Mouse (Mus musculus) left cerebral cortex, adult 9 months (tissue): Measurements from ENCODE around the gene Syngr4.
"Not testable (repeated sequence)": the region's sequence is repeated elsewhere in the genome, so short reads cannot be mapped to it uniquely, and the experiment has no call there.

ENCODE experiments used
- DNase-seq, 2 experiments: peaks; one replicate each; pipeline ENCODE4 v3.0.0; 2022; ENCODE audit warnings: low spot score in 2 of 2

The Syngr4 gene

DNA sequence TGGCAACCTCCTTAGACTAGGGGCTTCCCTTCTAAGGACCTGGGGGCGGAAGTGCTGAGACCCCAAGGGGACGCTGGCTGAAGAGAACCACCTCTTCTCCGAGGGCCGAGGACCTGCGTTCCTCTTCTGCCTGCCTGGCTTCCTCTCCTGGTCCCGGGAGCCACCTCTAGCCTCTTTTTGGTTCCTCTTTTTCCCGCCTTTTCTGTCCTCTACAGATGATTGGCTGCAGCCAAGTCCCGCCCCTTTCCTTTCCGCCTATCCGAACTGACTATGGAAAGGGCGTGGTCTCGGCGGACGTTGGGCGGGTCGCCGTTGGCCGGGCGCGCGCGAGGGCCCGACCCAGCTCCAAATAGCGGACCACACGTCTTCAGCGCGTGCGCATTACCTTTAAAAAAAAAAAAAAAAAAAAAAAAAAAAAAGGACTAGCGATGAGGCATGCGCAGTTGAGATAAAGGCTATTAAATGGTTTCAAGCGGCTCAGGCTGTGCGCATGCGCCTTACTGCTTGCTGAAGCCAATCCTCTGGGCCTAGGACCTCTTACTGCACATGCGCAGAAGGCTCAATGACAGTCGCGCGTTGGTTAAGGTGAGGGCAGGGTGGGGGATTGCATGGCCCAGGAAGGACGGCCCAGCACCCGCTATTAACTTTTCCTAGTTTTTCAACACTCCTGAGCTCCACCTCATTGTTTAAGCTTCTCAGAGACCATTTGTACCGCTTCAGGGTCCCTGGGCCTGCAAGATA lies at the start of gene Syngr4, which contains the start of gene Tmem143:
TSS of gene Syngr4 (minus strand) at position 198 of the 741 bp plus-strand sequence.
TSS of gene Tmem143 (plus strand) at position 425 of the 741 bp plus-strand sequence.
- DNase-seq: peak; percentile 94 to 97

DNA sequence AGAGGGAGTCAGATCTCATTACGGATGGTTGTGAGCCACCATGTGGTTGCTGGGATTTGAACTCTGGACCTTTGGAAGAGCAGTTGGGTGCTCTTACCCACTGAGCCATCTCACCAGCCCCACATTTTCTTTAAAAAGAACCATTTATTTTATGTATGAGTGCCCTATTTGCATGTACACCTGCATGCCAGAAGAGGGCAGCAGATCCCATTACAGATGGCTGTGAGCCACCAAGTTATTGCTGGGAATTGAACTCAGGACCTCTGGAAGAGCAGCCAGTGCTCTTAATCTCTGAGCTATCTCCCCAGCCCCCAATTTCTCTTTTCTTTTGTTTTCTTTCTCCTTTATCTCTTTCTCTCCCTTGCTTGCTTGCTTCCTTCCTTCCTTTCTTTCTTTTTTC lies 46.8 kb upstream of the Syngr4 start:
- not testable (repeated sequence) for DNase-seq

DNA sequence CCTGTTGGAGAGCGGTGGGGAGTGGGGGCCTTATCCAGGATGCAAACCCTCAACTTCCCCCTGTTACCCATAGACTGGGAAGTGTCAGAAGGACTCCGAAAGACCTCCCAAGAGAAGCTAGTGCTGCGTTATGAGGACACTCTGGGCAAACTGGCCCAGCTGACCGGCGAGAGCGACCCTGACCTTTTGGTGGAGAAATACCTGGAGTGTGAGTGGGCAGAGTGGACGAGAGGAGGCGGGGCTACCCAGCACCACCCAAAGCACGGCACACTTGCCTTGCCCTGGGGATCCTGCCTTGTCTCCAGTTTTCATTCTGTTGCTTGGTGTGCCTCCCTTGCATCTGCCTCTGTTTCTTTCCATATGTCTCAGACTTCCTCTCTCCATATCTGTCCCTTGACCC lies 45.5 kb upstream of the Syngr4 start:
- DNase-seq: no peak

DNA sequence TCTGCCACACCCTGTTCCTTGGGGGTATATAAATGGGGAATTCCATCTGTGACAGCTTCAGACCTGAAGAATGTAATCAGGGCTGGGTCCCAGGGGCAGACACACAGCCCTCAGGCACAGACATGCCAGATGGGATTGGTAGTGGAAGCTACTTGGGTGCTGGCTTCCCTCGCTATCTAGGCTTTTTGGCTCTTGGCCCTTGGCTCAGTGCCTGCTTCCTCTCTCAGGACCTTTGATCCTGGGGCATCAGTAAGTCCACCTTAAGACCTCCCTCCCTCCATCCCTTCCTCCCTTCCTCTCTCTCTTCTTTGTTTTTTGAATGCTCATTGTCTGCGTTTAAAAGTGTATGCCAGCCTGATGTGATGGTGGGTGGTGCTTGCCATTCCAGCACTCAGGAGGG lies 43.3 kb upstream of the Syngr4 start:
- DNase-seq: no peak

DNA sequence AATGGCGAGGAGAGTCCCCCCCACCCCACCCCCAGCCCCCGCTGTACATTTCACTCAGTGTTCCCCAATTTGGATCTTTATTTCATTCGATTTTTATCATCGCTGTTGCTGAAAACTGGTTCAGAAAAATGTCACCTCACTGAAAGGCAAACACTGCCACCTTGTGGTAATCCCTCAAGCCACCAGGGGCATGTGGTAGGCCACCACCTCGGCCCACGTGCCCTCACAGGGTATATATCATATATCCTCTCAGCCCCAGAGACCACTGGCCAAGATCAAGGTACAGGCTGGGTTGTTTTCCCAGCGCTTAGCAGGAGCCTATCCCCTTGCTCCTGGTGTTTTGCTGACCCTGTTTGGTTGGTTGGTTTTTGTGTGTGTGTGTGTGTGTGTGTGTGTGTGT lies 38.6 kb upstream of the Syngr4 start:
- peak in 1 of 2 experiments; percentile 55 for DNase-seq

DNA sequence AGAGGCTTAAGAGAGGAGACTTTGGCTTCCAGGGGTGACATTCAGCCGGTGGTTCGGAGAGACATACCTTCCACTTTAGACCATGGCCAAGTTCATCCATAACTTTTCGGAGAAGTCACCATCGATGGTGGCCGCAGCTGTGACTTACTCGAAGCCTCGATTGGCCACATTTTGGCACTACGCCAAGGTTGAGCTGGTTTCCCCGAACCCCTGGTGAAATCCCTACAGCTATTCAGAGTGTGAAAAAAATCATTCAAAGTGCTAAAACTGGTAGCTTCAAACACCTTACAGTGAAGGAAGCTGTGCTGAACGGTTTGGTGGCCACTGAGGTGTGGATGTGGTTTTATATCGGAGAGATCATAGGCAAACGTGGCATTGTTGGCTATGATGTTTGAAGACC lies 37.3 kb upstream of the Syngr4 start:
- DNase-seq: not testable (repeated sequence)

DNA sequence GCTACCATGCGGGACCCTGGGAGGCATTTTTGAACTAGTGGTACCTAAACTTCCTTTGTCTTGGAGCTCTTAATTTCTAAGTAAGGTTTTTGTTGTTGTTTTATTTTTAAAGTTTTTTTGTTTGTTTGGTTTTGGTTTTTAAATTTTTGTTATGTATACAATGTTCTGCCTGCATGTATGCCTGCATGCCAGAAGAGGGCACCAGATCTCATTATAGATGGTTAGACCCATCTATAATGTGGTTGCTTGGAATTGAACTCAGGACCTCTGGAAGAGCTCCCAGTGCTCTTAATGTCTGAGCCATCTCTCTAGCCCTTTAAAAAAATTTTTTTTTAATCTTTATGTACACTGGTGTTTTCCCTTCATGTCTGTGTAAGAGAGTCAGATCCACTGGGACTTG lies 33.2 kb upstream of the Syngr4 start:
- no peak for DNase-seq

DNA sequence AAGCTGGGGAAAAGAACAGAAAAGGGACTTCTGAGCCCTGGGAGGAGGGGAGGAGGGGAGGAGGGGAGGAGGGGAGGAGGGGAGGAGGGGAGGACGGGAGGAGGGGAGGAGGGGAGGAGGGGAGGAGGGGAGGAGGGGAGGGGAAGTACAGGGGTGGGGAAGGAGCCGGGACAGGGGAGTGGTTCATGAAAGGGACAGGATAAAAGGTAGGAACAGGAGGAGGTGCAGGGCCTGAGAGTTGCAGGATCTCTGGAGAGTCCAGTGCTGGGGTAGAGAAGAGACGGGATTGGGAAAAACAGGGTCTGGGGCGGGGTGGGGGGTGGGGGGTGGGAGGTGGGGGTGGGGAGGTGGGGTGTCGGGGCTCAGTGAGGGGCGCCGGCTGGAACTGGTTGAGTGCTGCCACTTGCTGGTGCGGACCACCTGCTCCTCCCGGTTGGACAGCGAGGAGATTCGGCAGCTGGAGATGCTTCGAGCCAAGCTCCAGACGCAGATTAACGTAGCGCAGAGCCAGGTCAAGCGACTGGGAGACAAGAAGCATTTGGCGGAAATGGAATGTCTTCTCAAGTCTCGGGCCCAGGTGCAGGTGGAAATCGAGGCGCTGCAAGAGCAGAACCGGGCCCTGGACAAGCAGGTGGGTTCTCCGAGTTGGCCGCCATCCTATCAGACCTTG lies 32.2 kb upstream of the Syngr4 start:
- DNase-seq: no peak

DNA sequence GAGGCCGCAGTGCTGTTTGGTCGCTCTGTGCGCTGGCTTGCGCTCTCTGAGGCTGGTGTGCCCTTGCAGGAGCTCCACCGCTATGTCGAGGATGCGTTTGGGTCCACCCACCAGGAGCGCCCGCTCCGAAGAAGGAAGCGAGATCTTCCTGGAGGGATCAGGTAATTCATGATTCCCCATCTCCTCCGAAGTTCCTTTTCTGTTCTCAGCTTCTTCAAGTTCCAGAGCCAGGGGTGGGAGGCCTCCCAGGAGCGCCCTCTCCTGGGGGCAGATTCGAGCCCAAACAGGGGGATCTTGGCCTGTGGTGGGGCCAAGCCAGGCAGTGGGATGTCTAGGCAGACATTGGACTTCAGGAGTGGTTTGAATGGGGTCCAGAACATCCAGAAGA lies 27.9 kb upstream of the Syngr4 start:
- no peak for DNase-seq

DNA sequence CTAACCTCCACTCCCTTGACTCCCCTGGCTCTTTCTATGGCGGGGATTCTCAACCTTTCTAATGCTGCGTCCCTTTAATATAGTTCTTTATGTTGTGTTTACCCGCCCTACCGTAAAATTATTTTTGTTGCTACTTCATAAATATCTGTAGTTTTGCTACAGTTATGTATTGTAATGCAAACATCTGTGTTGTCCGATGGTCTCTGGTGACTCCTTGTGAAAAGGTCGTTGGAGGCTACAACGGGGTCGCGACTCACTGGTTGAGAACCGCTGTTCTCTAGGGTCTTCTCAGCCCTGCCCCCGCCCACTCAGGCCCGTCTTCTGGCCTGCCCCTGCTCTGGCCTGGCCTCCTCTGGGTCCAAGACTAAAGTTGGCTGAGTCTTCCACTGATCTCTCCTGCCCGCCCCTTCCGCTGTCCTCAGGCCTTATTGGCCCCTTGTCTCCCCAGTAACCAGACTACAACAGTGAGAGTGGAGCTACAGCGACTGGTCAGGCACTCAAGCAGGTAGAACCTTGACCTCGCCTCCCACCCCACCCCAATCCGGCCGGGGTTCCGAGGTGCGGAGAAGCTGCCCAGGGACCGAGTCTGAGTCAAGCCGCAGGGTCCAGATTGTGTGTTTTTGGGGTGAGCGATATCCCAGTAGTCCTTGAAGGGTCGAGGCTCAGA lies 27.4 kb upstream of the Syngr4 start, which contains the start of gene Ccdc114:
TSS of gene Ccdc114 (plus strand) at position 311 of the 667 bp plus-strand sequence.
- DNase-seq: peak in 1 of 2 experiments; percentile 36

DNA sequence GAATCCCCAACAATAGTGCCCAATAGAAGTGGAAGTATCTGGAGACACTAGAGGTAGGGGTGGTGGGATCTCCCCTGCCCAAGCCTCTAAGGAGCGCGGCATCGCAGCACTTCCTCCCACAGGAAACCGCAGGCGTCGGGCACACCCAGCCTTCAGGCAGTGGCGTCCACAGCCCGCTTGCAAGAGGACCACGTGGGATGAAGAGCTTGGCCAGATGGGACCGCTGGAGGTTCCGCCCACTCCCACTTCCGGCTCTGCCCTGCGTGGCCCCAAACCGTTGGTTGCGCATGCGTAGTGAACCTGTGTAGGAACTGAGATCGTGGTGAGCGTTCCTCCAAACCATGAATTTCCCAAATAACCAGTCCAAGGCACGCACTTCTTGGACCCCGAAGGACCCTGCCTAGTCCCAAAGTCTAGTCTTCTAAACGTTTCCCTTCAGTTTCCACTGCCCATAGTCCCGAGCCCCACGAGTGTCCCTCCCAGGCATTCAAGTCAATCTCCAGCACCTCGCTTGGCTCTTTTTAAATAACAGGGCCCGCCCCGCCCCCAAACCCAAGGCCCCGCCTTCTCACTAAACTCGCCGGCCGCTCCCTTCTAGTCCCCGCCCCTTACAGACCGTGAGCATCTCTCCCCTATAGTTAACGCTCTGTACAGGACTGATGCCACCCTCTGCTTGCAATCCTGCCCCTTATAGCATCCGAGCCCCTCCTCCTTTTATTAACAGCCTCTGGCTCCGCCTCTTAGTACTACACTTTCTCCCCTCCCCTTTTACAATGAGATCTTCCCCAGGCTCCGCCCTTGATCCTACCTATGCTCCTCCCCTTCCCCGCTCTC lies 26.6 kb upstream of the Syngr4 start:
- DNase-seq: peak; percentile 89 to 96

DNA sequence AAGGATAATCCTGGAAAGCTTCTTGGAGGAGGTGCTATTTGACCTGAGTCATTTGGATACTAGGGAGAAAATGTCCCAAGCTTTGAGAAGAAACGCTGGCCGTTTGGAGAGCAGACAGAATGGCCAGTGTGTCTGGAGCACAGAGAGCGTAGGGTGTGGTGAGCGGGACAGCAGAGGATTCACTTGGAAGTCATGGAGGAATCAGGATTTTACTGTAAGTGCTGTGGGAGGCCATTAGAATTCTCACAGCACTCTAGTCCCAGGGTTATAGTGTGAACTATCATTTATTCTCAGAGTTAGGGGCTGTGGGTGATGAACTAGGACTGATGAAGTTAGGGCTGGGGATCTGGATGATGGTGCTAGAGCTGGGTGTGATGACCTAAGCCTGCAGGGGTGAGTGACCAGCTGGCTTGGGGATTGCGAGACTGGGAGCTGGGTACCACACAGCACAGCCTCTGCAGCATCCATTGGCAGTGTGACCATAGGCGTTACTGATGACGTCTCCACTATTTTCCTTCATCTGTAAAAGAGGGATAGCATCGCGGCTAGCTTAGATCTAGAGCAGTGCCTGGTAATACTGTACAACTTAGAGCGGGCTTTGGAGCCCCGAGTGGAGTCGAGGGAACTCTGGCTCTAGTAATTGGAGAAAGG lies 25.6 kb upstream of the Syngr4 start:
- DNase-seq: no peak

DNA sequence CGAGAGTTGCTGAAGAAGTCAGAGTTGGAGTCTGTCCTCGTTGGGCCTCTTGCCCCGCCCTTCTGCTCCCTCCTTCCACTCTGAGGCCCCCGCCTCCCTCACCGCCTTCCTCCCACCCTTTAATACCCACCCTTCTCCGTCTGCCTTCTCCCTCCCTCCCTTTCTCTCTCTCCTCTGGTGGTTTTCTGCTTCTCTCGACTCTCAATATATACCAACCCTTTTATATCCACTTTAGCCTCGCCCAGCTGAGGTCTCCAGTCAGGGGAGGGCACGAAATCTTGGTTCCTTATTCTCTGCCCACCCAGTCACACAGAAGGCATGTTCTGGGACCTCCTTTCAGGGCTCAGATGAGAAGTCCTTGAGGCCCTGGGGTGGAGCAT lies 24.7 kb upstream of the Syngr4 start, which contains the start of gene Emp3:
TSS of gene Emp3 (minus strand) at position 163 of the 380 bp plus-strand sequence.
- no peak for DNase-seq

DNA sequence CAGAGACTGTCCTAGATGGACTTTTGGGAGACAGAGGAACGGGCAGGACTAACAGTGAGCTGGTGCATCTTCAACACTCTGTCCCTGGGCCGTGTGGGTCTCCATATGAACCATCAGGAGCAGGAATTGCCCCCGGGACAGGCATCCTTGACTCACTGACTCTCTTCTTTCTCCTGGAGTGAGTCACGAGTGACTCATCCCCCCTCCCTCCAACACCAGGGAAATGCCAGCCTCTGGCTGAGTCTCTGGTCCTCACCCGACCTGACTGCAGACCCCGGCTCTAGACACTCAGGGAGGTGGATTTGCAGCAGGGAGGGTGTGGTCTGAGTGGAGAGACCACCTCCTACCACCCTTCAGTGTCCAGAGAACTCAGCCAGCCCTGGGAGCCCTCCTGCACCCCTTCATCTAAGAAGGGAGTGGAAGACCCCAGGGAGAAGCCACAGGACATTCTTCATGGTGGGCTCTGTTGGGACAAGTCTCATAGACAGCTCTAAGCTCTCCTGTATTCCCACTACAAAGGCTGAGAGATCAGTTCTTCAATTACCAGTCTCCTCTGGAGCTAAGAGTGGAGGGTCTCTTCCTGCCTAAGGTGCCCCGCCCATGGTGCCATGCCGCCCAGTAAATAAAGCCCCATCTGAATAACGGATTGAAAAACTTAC lies 24.2 kb upstream of the Syngr4 start:
- no peak for DNase-seq

DNA sequence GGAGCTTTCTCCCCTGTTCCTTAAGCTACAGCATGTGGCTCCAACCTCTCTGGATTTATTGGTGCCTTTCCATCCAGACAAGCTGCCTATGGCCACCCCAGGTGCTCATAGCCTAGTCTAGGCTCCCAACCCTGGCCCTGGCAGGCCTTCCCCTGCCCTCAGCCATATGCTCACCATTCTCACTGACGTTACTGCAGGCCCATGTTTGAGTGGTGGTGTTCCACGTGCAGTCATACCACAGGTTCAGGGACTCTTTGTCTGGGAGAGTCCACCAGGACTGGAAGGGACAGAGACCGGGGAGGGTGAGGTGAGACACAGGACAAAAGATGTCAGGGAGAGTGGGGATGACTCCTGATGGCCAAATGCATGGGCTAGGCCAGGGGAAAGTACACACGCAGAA lies 23.2 kb upstream of the Syngr4 start:
- no peak for DNase-seq

DNA sequence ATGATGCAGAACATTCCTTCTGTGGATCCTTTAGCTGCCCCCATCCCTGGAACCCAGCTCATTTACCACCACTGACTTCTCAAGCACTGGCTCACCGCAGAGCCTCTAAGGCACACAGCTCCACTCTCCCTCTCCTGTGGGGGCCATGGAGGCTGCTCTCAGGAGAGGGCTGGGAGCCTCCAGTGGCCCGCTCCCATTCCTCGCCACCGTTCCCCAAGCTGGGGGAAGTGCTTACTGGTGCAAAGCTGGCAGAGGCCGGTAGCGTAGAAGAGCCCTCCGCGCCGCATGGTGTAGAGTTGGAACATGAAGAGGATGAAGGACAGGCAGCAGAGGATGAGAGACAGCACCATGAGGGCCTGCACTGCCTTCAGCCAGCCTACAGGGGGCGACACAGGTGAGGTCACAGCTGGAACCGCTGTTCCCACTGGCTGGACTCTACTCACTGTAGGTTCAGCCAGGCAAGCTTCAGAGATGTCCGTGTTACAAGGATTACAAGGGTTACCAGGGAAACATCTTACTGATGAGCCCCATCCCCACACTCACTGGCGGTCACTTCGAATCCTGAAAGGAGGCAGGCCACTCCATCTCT lies 22.7 kb upstream of the Syngr4 start:
- DNase-seq: no peak

DNA sequence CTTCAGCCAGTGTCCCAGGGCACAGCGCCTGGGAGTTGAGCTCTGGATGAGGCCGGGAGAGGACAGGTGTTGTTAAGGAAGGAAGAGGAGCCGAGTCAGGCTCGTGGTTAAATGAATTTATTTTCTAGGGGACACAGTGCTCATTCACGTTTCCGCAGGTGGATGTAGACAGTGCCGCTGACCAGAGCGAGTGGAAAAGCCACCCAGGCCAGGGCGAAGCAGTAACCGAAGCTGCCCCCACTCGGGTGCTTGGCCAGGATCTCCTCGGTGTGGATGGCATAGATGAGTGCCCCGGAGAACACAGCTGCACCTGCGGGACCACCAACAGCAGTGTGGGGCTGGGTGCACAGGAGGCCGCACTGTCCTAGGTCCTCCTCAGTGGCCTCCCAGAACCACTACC lies 21.4 kb upstream of the Syngr4 start:
- no peak for DNase-seq

DNA sequence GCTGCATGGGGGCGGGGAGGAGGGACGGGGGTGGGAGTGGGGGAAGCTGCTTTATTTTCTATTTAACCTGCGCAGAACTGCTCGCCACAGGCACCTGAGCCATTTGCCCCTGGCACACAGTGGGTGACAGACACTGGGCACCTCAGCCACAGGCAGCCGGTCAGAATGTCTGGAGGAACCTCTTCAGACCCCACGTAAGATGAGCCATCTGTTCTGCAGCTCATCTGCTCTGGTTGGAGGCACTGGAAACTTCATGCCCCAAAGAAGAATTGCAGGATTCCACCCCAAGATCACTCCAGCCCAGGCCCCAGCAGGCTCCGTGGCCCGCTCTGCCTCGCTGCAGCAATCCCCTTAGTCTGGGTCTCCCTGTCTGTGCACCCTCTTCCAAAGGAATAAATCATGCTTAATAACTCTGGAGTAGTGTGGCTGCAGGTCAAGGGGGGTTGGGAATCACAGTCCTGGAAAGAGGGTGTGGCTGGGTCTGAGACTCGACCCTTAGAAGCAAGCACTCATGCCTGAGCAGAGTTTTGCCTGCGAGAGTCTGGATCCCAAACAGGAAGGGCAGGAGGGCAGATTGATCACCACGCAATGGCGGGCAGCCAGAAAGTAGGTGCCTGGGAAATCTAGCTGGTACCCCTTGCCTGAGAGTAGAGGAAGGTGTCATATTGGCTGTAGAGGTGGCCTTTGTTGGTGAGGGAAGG lies 20.6 kb upstream of the Syngr4 start:
- no peak for DNase-seq
